Mouse (Mus musculus) mouse trophoblast stem cell (cell line): Measurements from ENCODE around the gene Qdpr.

Experiments
- in situ Hi-C, 2 experiments: fragments of 300-500 bp; cut with MseI, MboI; formaldehyde crosslinking; loops; 2 replicates in 1 of 2; 3 replicates in 1 of 2; pipeline ENCODE4 v1.15.1; 2025

Qdpr gene

DNA sequence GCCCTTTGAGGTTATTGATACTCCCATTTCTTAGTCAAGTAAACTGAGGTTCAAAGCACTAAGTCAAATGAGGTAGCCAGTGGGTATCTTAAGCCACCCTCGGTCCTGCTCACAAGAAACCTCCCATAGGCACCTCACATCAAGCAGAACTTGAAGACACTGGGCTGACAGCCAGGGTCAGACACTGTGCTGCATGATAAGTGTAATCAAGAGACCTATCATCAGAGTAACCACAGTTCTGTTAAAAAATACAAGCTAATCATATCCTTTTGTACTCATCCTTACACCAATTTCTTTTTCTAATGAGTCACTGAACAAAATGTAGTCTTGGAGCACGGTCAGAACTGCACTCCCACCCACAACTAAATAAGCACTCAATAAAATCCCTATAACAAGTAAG, 43.9 kb downstream of the Qdpr start:
- in situ Hi-C loops, result loop anchor here (10.0 to 25.0 kb wide), 2 partner anchors 1119 to 1121 kb away; no protein-coding TSS in a partner anchor

DNA sequence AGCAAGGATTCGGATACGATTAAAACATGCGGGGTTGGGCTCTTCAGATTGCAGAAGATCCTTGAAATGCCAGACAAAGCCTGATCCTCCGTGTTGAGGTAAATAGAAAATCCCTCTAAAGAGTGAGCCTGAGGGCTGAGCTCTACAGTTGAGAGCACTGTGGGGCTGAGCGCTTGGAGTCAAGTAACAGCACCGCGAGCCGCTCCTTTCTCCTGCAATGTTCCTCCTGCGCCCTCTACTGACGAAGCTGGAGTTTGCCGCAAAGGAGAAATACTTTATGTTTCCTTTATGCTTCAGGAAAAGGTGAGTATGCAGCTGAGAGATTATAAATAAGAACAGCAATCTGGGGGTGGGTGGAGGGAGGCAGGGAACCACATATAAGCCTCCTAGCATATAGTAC, 47.4 kb downstream of the Qdpr start:
- in situ Hi-C loops, result loop anchor here (10.0 to 25.0 kb wide), 2 partner anchors 1115 to 1118 kb away; no protein-coding TSS in a partner anchor

DNA sequence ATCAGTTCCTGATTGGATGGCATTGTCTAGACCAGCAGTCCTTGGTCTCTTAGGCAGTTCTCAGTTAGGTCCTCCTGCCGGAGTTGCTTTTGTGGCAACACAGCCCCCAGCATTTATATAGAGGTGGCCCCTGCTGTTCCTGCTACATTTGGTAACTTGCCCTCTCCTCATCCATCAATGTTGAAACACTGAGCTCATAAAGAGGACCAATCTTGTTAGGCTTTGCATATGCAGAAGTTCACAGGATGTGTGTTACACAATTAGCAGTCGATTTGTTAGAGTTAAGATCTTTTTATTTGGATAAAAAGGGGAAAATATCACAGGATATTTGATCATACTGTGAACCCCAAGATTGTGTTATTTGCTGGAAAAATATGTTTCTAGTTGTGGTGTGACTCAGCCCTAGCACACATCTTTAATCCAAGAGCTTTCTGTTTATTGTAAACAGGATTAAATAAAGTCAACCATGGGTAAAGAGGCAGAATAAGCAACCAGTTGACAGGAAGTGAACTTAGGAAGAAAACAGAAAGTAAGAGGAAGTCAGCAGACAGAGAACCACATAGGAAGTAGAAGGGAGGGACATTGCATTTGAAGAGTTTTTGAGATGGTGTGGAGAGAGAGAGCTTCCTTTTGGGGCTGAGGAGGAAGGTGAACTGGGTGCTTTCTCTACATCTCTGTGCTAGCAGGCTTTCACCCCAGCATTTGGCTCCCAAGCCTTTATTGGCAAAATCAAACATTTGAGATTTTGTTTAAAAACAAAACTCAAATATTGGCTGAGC, 65.8 kb downstream of the Qdpr start:
- in situ Hi-C loops, result no loop called here
